Mouse (Mus musculus): ENCODE results near the gene Suclg1.

Suclg1 gene

GRCm38 (mm10) chr6:73248237-73249048 is at the start of gene Suclg1:
Suclg1 (plus strand) TSS chr6:73248382.
- DNase-seq = peak; percentile 96

DNA sequence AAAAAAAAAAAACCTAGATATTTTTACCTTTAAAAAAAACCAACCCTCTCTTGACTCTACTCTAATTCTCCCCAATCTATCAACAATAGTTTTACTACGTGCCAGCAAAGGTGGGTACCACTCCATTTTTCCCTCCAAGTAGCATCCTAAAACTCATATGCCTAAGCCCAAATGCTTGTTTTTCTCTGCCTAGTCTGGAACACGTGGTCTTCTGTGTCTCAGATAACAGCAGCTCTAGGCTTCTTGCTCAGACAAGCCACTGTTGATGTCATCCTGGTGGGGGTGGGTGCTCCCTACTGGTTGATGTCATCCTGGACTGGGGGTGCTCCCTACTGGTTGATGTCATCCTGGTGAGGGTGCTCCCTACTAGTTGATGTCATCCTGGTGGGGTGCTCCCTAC is 44.5 kb upstream of the Suclg1 start:
- no peak for DNase-seq

GRCm38 (mm10) chr6:73204937-73205336 is 43.2 kb upstream of the Suclg1 start:
- peak; percentile 26 to 28 for DNase-seq

DNA sequence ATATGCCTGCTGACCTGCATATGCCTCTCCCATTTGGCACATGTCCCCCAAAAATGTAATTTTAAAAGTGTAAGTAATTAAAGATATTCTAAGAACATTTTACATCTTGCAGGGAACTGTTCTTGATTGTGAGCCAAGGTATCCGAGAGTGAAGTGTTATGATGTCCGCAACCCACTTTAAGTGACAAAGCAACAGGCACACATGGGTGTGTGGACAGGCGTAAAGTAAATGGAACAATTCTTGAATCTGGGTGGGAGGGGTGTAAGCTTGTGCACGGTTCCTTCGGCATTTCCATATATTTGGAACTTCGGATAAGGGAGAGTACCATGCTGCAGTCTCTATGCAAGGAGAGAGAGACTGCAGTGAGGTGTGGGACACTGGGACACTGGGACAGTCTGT is 38.6 kb upstream of the Suclg1 start:
- no peak for DNase-seq

DNA sequence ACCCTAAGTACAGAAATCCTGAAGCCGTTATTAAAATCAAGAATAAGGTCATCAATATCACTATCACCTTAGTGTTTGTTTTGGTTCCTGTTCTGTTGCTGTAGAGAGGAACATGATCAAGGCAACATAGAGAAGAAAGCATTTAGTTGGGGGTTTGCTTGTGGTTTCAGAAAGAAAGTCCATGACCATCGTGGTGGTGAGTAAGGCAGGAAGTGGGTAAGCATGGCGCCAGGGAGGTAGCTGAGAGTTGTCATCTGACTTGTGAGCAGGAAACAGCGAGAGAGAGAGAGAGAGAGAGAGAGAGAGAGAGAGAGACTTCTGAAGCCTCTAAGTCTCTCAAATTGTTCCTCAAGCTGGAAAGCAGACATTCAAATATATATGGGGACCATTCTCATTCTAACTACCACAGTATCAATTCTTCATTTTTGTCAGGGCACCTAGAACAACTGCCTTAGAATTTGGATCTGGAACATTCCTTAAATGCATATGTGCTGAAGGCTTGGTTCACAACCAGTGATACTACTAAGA is 37.7 kb upstream of the Suclg1 start:
- DNase-seq = no peak

DNA sequence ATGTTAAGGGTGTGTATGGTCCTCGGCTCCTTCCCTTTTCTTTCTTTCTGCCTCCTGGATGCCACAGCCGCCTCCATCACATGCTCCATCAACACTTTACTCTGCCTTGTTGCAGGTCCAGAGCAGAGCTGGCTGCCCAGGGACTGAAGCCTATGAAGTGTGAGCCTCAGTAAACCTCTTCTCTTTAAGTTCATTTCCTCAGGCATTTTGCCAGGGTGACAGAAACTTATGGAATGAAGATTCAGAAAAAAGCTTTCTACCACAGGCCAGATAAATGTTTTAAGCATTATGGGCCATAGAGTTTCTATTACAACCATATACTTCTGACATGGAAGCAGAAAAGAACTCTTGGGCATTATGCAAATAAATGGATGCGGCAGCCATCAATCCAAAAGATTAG is 37.1 kb upstream of the Suclg1 start:
- DNase-seq = no peak

DNA sequence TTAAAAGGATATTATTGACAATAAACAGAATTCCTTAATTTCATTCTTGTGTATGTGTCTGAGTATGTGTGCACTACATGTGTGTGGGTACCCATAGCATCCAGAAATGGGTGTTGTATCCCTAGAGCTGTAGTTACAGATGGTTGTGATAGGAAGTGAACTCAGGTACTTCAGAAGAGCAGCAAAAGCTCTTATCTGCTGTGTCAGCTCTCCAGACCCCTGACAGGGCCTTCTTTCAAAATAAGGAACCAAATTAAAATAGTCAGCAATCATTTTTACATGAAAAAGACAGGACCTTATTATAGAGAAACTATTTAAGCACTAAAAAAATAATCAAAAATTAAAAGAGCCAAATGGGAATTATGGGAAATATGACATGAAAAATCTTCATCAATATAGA is 36.6 kb upstream of the Suclg1 start:
- no peak for DNase-seq

DNA sequence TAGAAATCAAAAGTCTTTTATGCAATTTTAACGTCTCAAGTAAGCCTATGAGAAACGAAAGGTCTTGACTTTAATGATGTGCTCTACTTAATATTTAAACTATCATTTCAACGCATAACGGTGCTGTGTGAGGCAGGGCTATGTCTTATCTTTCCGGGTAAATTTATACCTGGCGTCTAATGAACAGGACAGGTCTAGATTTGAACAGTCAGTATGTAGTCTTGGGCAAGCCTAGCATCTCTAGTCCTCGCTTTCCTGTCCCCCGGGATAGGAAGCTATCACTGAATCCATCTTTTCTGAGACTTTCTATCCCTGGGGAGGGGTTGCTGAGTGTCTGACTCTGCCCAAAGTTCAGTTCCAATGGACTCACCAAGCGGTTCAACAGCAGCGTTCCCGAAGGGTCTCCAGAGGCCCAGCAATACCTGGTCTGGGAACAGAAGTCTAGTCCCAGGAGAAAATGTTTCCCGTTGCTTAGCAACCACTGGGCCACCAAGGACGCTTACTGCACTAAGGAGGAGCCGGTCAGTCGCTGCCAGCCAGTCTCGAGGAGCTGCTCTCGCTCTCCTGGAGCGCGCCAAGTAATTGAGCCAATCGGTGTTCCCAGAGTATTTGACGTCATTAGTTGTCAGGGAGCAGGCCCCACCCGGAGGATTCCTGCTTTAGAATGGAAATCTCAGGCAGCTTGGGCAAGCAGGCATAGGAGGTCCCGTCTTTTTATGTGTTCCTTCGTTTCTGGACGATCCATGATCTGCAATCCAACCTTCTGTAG is 26.8 kb upstream of the Suclg1 start, which contains the start of gene Dnah6:
Gene Dnah6 (minus strand): TSS at position 463 of the 769 bp plus-strand sequence.
- peak; percentile 94 to 95 for DNase-seq

DNA sequence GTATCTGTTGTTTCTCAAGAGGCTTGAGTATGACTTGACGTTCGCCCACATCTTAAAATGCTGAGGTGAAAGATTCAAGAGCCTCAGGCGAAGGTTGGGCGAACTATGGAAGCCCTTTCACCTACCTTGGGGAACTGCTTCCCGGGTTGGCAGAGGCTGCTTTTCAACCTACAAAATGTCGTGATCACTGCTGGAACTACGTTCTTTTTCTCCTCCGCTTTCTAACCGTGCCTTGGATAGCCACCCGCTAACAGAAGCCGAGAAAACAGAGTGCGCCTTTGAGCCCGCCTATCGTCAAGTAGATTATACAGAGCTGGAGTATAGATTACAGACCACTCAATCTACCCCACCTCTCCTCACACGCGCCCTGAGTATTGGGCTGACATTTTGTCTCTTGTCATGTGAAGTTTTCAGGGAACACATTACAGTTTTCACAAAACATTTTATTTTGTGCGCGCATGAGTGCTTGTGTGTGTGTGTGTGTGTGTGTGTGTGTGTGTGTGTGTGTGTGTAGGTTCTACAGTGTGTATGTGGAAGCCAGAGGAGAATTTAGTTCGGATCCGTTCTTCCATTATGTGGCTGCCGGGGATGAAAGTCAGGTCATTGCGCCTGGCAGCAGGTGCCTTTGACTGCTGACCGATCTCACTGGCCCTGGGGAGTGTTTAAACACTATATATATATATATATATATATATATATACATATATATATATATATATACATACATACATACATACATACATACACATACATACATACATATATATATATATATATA is 26.0 kb upstream of the Suclg1 start:
- peak in 1 of 2 experiments; percentile 6 for DNase-seq

GRCm38 (mm10) chr6:73222841-73223526 is 25.2 kb upstream of the Suclg1 start:
- DNase-seq = peak; percentile 72 to 74

GRCm38 (mm10) chr6:73227376-73228158 is 20.6 kb upstream of the Suclg1 start:
- peak; percentile 40 to 76 for DNase-seq

DNA sequence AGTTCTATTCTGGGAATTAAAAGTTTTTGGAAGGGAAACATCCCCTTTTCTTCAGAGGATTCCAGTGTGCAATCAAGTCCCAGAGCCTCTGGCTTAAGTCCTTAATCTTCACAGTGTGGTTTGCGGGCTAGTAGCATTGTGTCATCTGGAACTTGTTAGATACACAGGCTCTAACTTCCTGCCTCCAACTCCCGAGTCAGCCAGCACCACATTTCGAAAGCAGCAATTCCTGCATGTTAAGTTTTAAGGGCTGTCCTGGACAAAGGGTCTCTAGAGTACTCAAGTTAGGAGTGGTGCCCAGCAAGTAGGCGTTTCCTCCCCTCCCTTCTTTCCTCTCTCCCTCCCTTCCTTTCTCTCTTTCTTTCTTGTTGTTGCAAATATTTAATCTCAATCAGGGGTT is 19.8 kb upstream of the Suclg1 start:
- no peak for DNase-seq

- DNase-seq = no peak
Observed at GRCm38 (mm10) chr6:73228881-73229280, 19.3 kb upstream of the Suclg1 start.

- DNase-seq = peak in 1 of 2 experiments; percentile 29
Observed at GRCm38 (mm10) chr6:73232152-73232584, 16.0 kb upstream of the Suclg1 start.

- peak; percentile 28 to 34 for DNase-seq
Observed at GRCm38 (mm10) chr6:73233202-73233726, 14.9 kb upstream of the Suclg1 start.

GRCm38 (mm10) chr6:73234302-73234900 is 13.8 kb upstream of the Suclg1 start:
- DNase-seq = no peak

DNA sequence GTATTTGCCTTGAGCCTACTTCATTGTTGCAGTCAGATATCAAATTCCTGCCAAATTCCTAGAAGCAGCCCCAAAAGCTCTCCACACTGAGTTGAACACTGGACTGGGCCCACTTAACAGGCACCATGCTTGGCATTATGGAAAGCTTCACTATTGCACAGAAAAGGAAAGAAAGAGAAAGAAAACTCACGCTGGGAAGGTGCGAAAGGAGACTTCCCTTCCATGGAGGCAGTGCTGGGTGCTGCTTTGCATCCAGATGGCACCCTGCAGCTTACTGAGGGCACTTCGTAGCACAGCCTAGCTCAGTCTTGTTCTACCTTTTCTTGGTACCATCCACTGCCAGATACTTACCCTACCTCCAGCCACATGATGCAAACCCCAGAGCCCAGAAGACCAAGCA is 12.5 kb upstream of the Suclg1 start:
- no peak for DNase-seq

DNA sequence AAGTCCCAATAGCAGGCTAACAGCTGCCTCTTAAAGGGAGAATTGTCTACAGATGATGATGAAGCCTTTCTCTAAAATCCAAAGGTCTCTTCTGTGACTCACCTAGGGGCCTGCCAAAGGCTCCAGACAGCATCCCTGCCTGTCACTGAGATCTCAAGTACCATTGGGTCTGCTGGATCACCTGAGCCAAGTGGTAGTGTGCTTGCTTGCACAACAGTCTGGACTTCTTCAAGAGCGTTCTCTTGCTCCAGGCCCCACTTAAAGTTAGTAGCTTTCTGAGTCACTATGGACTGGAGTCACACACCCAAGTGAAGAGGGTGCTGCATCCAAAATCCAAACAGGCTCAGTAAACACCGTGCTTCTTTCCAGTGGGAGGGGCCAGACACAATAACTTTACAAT is 1.4 kb upstream of the Suclg1 start:
- DNase-seq = no peak

- peak; percentile 56 to 67 for DNase-seq
Observed at GRCm38 (mm10) chr6:73247452-73247851, 730 bp upstream of the Suclg1 start.

- DNase-seq = peak; percentile 51 to 58
Observed at GRCm38 (mm10) chr6:73249049-73249422, 854 bp downstream of the Suclg1 start.

DNA sequence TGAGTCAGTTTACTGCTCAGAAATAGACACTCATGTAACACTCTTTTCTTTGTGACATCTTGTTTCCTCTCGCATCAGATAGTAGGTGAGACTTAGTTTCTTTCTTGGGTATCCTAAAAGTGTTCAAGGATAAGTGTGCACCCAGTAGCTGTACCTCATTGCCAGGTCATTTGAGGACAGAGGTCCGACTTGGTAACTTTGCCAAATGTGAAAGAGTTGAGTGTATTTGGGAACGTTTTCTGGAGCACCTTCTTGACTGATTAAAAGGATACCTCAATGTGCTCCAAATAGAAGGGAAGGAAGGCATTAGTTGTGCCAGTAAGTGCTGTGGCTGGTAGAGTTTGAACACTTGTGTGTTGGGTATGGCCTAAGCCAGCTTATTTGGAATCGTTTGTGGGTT is 1.7 kb downstream of the Suclg1 start:
- no peak for DNase-seq

Measured in cerebellum, postnatal 10 days (tissue).